Mouse (Mus musculus) gastrocnemius, postnatal 36 days (tissue): ENCODE data around the gene Sh2d2a. TPM values are rescaled to one million over a fixed set of nuclear protein-coding genes. Genes with fewer than 3 reads are reported as not detected.
"Not testable (repeated sequence)": the region's sequence is repeated elsewhere in the genome, so short reads cannot be mapped to it uniquely, and the experiment has no call there.

Experiments used
- DNase-seq, 2 experiments: peaks; one replicate each; pipeline ENCODE4 v3.0.0; 2022
- intact Hi-C: fragments of 180-260 bp; cut with DNase I; formaldehyde crosslinking; loops from one replicate; pipeline ENCODE4 v1.15.1; 2025
- total RNA-seq, 2 experiments: library from RNA; stranded (reverse); gene quantifications; 2 replicates each; pipeline ENCODE4 v1.2.3; 2021

Gene Sh2d2a
- total RNA-seq, 2 experiments from 2014 or later = 0.13 TPM; not detected in 1

DNA sequence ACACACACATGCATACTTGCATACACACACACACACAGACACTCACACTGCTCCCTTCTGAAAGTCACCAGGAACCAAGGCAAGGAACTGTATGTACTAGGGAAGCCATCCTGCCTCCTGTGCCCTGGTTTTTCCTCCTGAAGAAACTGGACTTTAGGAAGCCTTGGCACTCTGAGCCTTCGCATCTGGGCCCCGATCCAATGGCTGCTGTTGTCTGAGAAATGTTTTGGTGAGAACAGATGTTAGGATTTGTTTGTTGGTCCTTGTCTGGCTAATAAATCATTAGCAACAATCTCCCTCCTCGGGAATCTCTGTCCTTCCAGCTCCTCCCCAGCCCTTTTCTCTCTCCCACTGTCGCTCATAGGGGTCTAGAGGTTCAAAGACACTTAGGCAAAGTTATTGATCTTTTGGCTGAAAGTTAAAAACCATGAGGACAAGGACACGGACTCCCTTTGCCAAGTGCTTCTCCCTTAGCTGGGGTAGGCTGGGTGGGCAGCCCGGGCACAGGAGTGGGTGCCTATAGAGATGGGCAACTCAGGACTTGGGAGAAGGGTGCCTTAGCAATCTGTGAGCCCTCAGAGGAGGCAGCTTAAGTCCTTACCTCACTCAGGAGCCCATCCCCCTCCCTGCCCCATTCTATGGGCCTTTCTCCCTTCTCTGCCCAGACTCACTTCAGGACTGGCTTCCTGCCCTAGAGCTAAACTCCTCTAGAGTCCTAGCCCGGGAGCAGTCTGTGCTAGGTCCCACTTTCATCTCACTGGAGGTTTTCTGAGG lies 8.4 kb downstream of the Sh2d2a start:
- DNase-seq = no peak
- intact Hi-C loops = loop anchor here (5.0 kb wide), 1 partner anchor 83 kb away; no protein-coding TSS in a partner anchor

GRCm38 (mm10) chr3:87855936-87856335 lies 9.4 kb downstream of the Sh2d2a start:
- intact Hi-C loops = loop anchor here (5.0 kb wide), 1 partner anchor 84 kb away; no protein-coding TSS in a partner anchor
- no peak for DNase-seq

GRCm38 (mm10) chr3:87857666-87858065 lies 11.1 kb downstream of the Sh2d2a start:
- DNase-seq = no peak
- intact Hi-C loops = loop anchor here (5.0 kb wide), 1 partner anchor 85 kb away; no protein-coding TSS in a partner anchor

GRCm38 (mm10) chr3:87859813-87860212 lies 13.3 kb downstream of the Sh2d2a start:
- intact Hi-C loops = loop anchor here (5.0 kb wide), 1 partner anchor 88 kb away; no protein-coding TSS in a partner anchor
- no peak for DNase-seq

GRCm38 (mm10) chr3:87864111-87864510 lies 17.6 kb downstream of the Sh2d2a start:
- DNase-seq, intact Hi-C loops: not testable (repeated sequence)

DNA sequence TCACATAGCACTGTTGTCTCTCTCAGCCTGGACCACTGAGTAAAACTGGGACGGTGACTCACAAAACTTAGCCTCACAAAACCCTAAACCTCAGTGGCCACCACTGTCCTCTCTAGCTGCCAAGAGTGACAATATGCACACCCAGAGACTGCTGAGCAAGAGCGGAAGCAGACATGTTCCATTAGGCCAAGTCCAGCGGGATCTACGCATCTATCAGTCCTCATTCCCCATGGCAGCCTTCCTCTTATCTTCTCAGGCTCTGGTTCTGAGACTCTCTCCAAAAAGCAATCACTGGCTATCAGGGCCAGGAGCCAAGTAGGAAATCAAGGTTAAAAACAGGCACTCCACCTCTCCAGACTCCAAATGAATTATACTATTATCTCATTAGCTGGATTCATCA lies 31.2 kb downstream of the Sh2d2a start:
- DNase-seq = no peak
- intact Hi-C loops = no loop called here

DNA sequence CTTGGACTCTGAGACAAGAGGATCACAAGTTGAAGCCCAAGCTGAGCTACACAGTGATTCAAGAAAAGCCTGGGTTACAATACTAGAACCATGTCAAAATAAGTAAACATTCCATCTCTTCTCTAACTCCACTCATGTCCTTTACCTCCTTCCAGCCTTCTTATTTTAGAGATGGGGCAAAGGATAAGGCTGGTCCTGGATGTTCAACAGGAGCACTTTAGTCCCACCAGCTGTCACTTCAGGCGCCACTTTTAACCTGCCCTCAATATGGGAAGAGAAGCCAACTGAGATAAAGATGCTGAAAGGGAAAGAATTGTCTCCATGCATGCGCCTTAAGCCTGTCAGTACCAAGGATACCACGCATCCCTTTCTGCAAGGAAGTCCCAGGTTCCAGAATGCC lies 37.7 kb downstream of the Sh2d2a start:
- intact Hi-C loops = no loop called here
- no peak for DNase-seq

DNA sequence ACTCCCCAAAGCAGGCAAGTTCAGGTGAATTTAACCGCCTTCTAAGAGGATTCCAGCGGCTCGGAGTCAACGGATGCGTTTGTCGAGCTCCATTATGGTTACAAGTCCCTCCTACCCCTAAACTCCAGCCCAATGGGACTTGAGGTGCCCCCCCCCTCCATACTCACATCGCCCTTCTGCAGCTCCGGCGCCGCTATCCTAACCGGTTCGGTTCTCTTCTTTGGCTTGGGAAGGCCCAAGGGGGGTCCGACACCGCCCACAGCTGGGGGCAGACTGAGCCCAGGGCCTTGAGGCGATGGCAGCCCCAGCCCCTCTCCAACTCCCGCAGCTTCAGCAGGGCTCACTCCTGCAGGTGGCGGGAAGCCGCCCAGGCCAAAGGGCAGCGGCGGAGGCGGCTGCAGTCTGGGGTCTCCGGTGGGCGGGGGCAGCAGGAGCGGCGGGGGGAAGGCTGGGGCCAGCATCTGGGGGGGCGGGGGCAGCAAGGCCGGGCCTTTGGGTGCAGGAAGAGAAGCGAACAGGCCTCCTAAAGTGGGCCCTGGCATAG lies 38.2 kb downstream of the Sh2d2a start:
- intact Hi-C loops = no loop called here
- DNase-seq = peak; percentile 12 to 28

DNA sequence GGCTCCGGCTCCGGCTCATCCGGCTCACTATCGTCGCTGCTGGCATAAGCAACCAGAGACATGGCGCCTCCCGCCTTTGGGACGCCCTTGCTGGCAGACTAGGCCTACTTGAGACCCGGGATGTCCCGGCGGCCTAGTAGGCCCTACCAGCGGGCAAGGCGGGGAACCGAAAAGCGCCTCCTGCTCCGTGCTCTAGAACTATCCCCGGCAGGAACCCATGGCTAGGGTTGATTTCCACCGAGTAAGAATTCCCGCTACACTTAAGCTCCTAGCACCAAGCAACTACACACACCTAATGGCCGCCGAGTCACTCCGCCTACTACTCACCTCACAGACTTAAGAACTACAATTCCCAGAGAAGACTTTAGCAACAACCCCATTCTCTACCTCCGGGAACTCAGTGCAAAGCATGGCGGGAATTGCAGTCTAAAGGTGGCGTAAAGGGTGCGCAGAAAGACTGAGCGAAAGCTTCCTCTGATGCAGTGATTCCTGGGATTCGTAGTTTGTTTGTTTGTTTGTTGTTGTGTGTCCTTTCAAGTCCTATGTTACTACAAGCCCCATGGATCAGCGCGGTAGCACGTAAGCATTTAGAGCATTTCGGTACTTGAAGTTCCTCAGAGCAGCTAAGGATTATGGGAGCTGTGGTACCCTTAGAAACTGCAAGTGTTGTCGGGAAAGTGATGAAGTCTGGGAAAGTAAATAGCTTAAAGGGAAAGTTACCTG lies 38.9 kb downstream of the Sh2d2a start, which contains the start of gene Prcc:
Gene Prcc (minus strand): TSS at position 328 of the 723 bp plus-strand sequence.
- peak; percentile 77 to 81 for DNase-seq
- intact Hi-C loops = no loop called here

DNA sequence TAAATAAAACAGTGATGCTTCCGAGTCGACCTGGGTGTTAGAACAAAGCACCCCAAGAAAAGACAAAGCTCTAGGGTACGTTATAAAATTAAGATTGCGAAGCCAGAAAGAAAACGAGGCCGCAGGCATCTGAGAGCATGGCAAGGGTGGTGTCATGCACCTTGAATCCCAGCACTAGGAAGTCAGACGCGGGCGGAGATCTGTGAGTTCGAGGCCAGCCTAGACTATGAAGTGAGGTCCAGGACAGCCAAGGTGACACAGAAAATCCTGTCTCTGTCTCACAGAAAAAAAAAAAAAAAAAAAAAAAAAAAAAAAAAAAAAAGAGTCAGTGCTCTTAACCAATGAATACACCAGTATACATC lies 39.4 kb downstream of the Sh2d2a start:
- peak in 1 of 2 experiments; percentile 36 for DNase-seq
- intact Hi-C loops = no loop called here

GRCm38 (mm10) chr3:87886416-87886815 lies 39.9 kb downstream of the Sh2d2a start:
- no peak for DNase-seq
- intact Hi-C loops = no loop called here

- intact Hi-C loops, DNase-seq: not testable (repeated sequence)
Observed at GRCm38 (mm10) chr3:87887400-87887799, 40.8 kb downstream of the Sh2d2a start.

DNA sequence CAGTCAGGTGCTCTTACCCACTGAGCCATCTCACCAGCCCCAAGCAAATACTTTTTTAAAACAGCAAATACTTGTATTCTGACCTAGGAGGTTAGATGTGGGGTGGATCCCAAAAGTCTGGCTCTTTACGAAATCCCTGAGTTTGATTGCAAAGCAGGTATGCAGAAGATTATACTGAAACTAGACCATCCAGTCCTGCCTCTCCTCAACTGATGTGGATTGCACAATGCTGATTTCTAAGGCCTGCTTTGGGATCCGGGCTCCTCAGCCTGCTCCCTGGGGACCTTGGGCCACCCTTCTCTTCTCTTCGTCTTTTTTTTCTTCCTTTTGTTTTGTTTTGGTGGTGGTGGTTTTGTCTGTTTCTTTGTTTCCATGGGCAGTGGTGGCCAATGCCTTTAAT lies 44.9 kb downstream of the Sh2d2a start:
- no peak for DNase-seq
- intact Hi-C loops = no loop called here

DNA sequence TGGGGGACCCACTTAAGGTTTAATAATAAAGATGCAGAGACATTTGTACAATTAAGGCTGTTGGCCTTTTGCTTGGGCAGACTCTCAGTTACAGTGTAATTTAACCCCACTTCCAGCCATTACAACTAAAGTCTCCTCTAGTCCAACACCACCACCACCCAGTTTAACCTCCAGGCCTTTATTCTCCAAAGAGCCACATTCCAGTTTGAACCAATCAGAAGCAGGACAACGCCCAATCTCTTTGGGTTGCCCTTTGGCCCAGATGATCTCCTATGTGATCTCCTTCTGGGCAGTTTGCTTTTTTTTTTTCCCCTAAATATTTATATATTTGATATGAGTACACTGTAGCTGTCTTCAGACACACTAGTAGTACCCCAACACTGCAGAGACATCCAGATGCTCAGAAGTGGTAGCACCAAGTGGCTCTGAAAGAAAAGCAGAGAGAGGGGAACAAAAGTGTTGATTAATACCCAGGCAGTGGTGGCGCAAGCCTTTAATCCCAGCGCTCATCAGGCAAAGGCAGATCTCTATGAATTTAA lies 46.9 kb downstream of the Sh2d2a start:
- intact Hi-C loops = no loop called here
- no peak for DNase-seq

GRCm38 (mm10) chr3:87899266-87899665 lies 52.7 kb downstream of the Sh2d2a start:
- intact Hi-C loops = no loop called here
- DNase-seq = no peak

GRCm38 (mm10) chr3:87899776-87900175 lies 53.2 kb downstream of the Sh2d2a start:
- DNase-seq = no peak
- intact Hi-C loops = no loop called here

GRCm38 (mm10) chr3:87901036-87901624 lies 54.6 kb downstream of the Sh2d2a start:
- no peak for DNase-seq
- intact Hi-C loops = no loop called here

DNA sequence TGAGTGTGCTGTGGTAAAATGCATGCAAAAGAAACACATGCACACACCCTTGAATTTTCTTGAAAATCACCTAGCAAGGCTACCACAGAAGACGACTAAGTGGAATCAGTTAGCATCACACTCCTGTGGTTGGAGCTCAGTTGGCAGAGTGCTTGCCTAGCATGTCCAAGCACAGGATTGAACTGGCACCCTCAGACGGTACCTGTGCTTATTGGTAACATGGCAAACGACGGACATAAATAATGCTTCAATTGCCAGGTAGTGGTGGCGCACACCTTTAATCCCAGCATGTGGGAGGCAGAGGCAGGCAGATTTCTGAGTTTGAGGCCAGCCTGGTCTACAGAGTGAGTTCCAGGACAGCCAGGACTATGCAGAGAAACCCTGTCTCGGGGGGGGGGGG lies 55.4 kb downstream of the Sh2d2a start:
- DNase-seq, intact Hi-C loops: not testable (repeated sequence)

GRCm38 (mm10) chr3:87903821-87904220 lies 57.3 kb downstream of the Sh2d2a start:
- DNase-seq = no peak
- intact Hi-C loops = no loop called here
